Mouse (Mus musculus) CD8-positive naive resting alpha-beta T cell, adult 2 months (primary cell): ENCODE results near the gene Pabpc4l.
"Not testable (repeated sequence)": the region's sequence is repeated elsewhere in the genome, so short reads cannot be mapped to it uniquely, and the experiment has no call there.

ENCODE experiments used
- DNase-seq, 2 experiments: peaks; one replicate each; pipeline ENCODE4 v3.0.0; 2022; ENCODE audit warnings: low read depth in 2 of 2, low spot score in 2 of 2

Gene Pabpc4l

GRCm38 (mm10) chr3:46447481-46448265 lies at the start of gene Pabpc4l:
Pabpc4l (minus strand) TSS chr3:46448219.
- DNase-seq = no peak

GRCm38 (mm10) chr3:46490989-46491259 lies 42.9 kb upstream of the Pabpc4l start:
- no peak for DNase-seq

- no peak for DNase-seq
These were observed 42.3 kb upstream of the Pabpc4l start for GRCm38 (mm10) chr3:46490132-46490988.

- not testable (repeated sequence) for DNase-seq
These were observed 38.1 kb upstream of the Pabpc4l start for GRCm38 (mm10) chr3:46486091-46486490.

- no peak for DNase-seq
These were observed 180 bp upstream of the Pabpc4l start for GRCm38 (mm10) chr3:46448266-46448532.

GRCm38 (mm10) chr3:46431416-46431815 lies 16.6 kb downstream of the Pabpc4l start:
- no peak for DNase-seq
